In genomic region chr8:46323672-46324191, GRCm38 (mm10) we compare ENCODE assay signal across 18 mouse cellular contexts. TPM values are rescaled to one million over a fixed set of nuclear protein-coding genes. Genes with fewer than 3 reads are reported as not detected.
DNase-seq lines count a peak whose midpoint lies in the region; ATAC-seq lines count a peak whose summit lies in the region.
"Had no signal": no experiment of that assay in that cellular context is flagged by ENCODE, and none has a peak within 500 bp of the region (broad histone marks: within the 10 kb centered on the region; RNA-seq: fewer than 3 reads in every experiment).

No protein-coding gene starts in this region.

- H3K36me3 ChIP-seq in stomach, embryonic 16.5 days (ENCODE audit: control insufficient read depth, insufficient read depth, low read length) = no peaks in the 10 kb centered on the region
- no peaks in the 10 kb centered on the region for H3K36me3 ChIP-seq in heart, embryonic 11.5 days (ENCODE audit: control insufficient read depth, insufficient read depth, low read length)
- H3K36me3 ChIP-seq: heart, embryonic 12.5 days had no signal

- no peak overlapping the region for H3K9ac ChIP-seq in stomach, embryonic 16.5 days (ENCODE audit: low read length)
- H3K9ac ChIP-seq in heart, embryonic 11.5 days (ENCODE audit: low read depth, low read length) = no peak overlapping the region
- H3K9ac ChIP-seq: heart, embryonic 12.5 days; liver, embryonic 14.5 days had no signal

- no peak overlapping the region for H3K27ac ChIP-seq in stomach, embryonic 16.5 days (ENCODE audit: low read length)
- H3K27ac ChIP-seq in heart, embryonic 11.5 days (ENCODE audit: low read depth, low read length) = no peak overlapping the region
- H3K27ac ChIP-seq: liver, embryonic 14.5 days had no signal

- no peaks in the 10 kb centered on the region for H3K27me3 ChIP-seq in stomach, embryonic 16.5 days (ENCODE audit: control insufficient read depth, insufficient read depth, low read length)
- no peaks in the 10 kb centered on the region for H3K27me3 ChIP-seq in heart, embryonic 11.5 days (ENCODE audit: control insufficient read depth, insufficient read depth, low read length)
- H3K27me3 ChIP-seq: heart, embryonic 12.5 days; megakaryocyte, embryonic 14.5 days had no signal

- 49% methylated on average over 5 of the region's 5 CpGs for WGBS in stomach, embryonic 16.5 days
- 71% methylated on average over 5 of the region's 5 CpGs for WGBS in heart, embryonic 11.5 days (ENCODE audit: insufficient replicate concordance)

- no peak overlapping the region for H3K4me2 ChIP-seq in stomach, embryonic 16.5 days (ENCODE audit: low read depth, low read length)
- no peak overlapping the region for H3K4me2 ChIP-seq in heart, embryonic 11.5 days
- H3K4me2 ChIP-seq: heart, embryonic 12.5 days had no signal

- DNase-seq in adrenal gland, postnatal 14 days = peak; percentile 29
- DNase-seq in adrenal gland, adult 18-20 months (ENCODE audit: low spot score in 2 of 2) = no peak
- DNase-seq in kidney, postnatal 25 days = peak; percentile 45 to 55
- no peak for DNase-seq in kidney, adult 11 months
- DNase-seq in right cerebral cortex, postnatal 4 days = peak; percentile 68
- DNase-seq in right cerebral cortex, postnatal 25 days = no peak
- DNase-seq: cerebellum, adult 11-12 months; layer of hippocampus, postnatal 36 days; thymus, adult 18-20 months had no signal

- peaks cover 9% of the 10 kb centered on the region; the same call in 1 of the 2 replicates for H3K4me1 ChIP-seq in stomach, embryonic 16.5 days (ENCODE audit: control insufficient read depth, insufficient read depth, low read length)
- peaks cover 10% of the 10 kb centered on the region for H3K4me1 ChIP-seq in heart, embryonic 11.5 days (ENCODE audit: control insufficient read depth, insufficient read depth, low read length)
- H3K4me1 ChIP-seq: megakaryocyte, embryonic 14.5 days had no signal

- no peak overlapping the region for H3K4me3 ChIP-seq in stomach, embryonic 16.5 days (replicated peaks; ENCODE audit: low read length)
- no peak overlapping the region for H3K4me3 ChIP-seq in heart, embryonic 11.5 days (ENCODE audit: low read depth, low read length)
- H3K4me3 ChIP-seq: heart, embryonic 12.5 days; megakaryocyte, embryonic 14.5 days had no signal

- peaks cover 8% of the 10 kb centered on the region; the same call in 1 of the 2 replicates for H3K9me3 ChIP-seq in stomach, embryonic 16.5 days (replicated peaks; ENCODE audit: control insufficient read depth, low read length)
- H3K9me3 ChIP-seq in heart, embryonic 11.5 days (replicated peaks; ENCODE audit: control insufficient read depth, low read length) = peaks cover 4% of the 10 kb centered on the region

- ATAC-seq in stomach, embryonic 16.5 days (ENCODE audit: insufficient read depth, low FRiP score) = 0 out of 2 replicates have a peak, but pooled peaks have one; percentile 63
- no peak for ATAC-seq in heart, embryonic 11.5 days (replicated peaks; ENCODE audit: insufficient number of reproducible peaks, low FRiP score, low TSS enrichment)
- ATAC-seq: activated CD4-positive, CD25-positive, alpha-beta regulatory T cell, adult 4 months had no signal

RNA-seq across cellular contexts. Expression of gene Helt, which starts 29.3 kb away (rescaled TPM):
- not detected in 2 replicates for total RNA-seq in adrenal gland, postnatal 14 days (2021)
- not detected for total RNA-seq in adrenal gland, adult 18-20 months (2021)
- not detected in 2 replicates for polyA plus RNA-seq in stomach, embryonic 16.5 days (2015; fragmentation: Nextera tagmentation; extraction: Ambion mirVana)
- not detected in 2 replicates for polyA plus RNA-seq in heart, embryonic 11.5 days (2014; fragmentation: Nextera tagmentation; extraction: Ambion mirVana)
- total RNA-seq: ES-E14; layer of hippocampus, postnatal 36 days had no signal
- polyA plus RNA-seq: activated CD4-positive, CD25-positive, alpha-beta regulatory T cell, adult 4 months; heart, embryonic 12.5 days; liver, embryonic 14.5 days; neural tube, embryonic 14.5 days; small intestine, adult 2 months had no signal

Comparison
In these comparisons a context has a peak if more than half of its experiments do, and no peak if none do; other contexts are left out.
1. DNase-seq: peak in adrenal gland, postnatal 14 days (single experiment), kidney, postnatal 25 days (2 of 2) and right cerebral cortex, postnatal 4 days (single experiment); none in adrenal gland, adult 18-20 months (0 of 2), kidney, adult 11 months (single experiment) and right cerebral cortex, postnatal 25 days (single experiment).